Mouse (Mus musculus): ENCODE results near the gene Akip1.

The Akip1 gene

DNA sequence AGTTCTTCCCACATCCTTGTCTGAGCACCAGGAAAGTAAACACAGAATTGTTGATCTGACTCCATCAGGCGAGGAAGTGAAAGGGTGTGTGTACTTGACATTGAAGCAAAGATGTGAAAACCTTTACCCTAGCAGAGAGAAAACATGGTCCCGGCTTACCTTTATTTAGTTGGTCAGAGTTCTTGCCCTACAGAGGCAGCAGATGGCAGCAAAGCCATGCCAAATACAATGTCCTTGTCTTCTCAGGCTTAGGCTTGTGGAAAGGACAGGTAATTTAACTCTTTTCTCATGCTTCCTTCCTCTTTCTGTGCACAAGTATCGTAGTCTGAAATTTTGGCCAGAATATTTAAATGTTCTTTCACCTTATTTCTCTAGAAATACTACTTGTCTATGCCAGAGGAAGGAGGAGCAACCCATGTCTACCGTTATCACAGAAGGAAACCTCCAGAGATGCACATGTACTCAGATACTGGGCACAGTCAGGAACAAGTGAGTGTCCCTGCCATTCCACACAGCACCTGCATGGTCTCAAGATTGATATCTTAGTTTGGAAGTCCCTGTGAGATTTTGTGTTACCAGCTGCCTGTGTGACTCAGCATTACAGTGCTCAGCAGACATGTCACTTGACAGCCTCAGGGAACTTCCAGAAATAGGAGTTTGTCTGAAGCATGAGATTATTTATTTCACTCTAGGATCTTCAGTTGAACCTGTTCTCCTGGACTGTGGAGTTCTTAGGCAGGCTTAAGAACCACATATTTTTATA lies 3.7 kb downstream of the Akip1 start:
- DNase-seq, result peak; percentile 66

DNA sequence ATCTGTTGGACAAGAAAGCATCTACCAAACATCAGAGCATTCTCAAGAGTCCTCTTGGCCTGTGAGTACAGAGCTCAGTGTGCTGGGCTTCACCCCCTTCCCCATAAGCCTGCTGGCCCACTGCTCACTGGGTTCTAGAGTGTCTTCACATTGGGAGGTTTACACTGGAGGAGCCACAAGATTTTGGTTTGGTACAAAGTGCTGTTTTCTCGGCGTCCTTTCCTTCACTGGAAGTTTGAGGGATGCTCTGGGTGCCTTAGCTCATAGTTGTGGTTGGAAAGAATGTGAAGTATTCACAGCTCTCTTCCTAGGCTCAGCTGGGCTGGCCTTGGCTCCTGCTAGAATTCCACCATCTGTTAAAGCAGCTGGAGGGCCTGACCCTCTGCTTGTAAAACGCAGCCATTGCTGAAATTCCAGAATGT lies 5.5 kb downstream of the Akip1 start:
- no peak for DNase-seq

DNA sequence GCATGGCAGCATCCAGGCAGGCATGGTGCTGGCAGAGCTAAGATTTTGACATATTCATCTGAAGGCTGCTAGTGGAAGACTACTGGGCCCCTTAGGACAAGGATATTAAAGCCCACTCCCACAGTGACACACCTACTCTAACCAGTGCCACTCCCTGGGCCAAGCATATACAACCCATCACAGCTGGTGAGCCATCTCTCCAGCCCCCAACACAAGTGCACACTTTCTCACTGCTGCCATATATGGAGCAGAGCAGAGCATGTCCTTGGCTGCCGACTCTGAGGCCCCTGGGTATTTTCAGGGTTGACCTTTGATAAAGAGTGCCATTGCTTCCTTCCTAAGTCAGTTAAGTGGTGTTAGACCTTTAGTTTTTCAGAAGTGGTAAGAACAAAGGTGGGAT lies 6.6 kb downstream of the Akip1 start:
- no peak for DNase-seq

DNA sequence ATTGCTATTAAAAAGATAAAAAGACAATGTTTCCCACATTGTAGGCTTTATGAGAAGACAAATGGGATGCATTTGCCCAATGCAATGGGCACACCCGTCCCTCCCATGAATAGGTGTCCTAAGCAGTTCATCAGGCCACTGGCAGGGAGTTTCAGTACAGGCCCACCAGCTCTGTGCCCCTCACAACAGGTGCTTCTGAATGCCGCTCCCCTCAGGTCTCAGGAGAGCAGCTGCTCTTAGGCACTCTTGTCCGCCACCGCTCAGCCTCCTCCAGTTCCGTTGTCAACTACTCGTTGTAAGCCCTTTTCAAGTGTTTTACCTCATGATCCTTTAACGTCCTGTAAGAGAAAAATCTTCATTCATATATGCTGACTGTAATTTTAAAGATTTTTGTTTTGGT lies 8.7 kb downstream of the Akip1 start:
- no peak for DNase-seq

GRCm38 (mm10) chr7:109713434-109713982 lies 10.0 kb downstream of the Akip1 start:
- DNase-seq, result no peak

GRCm38 (mm10) chr7:109719286-109719685 lies 15.8 kb downstream of the Akip1 start:
- DNase-seq, result peak; percentile 25

- DNase-seq, result peak; percentile 49
Measured at GRCm38 (mm10) chr7:109722618-109723017, 19.1 kb downstream of the Akip1 start.

- no peak for DNase-seq
Measured at GRCm38 (mm10) chr7:109723114-109723513, 19.6 kb downstream of the Akip1 start.

- DNase-seq, result no peak
Measured at GRCm38 (mm10) chr7:109723697-109724096, 20.2 kb downstream of the Akip1 start, which contains the start of gene BC051019. Gene BC051019 (minus strand): TSS chr7:109723850.

- DNase-seq, result no peak
Measured at GRCm38 (mm10) chr7:109731626-109732025, 28.1 kb downstream of the Akip1 start, which contains the start of gene Ascl3. Gene Ascl3 (minus strand): TSS chr7:109731726.

- no peak for DNase-seq
Measured at GRCm38 (mm10) chr7:109734806-109735205, 31.3 kb downstream of the Akip1 start.

DNA sequence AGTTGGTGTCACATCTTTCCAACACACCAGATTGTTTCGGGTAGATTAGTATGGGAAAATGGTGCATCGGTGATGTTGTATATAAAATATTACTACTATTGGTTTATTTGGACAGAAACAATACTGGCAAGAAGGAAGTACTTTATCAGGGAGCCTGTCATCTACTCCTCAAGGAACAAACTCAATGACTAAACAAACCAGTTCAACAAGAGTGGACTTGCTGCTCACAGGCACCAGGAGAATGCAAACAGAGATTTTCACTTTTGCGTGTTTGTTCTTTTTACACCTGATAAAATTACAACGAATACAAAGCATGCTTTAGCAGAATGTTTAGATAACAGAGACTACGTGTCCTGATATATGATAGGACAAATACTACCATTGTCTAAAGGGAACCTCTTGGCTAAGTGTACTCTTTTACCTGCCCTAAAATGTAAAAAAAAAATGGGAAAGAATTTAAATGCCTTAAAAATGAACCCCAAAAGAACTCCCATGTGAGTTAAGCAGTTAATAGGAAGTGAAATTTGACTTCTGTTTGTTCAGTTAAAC lies 36.4 kb downstream of the Akip1 start:
- no peak for DNase-seq

DNA sequence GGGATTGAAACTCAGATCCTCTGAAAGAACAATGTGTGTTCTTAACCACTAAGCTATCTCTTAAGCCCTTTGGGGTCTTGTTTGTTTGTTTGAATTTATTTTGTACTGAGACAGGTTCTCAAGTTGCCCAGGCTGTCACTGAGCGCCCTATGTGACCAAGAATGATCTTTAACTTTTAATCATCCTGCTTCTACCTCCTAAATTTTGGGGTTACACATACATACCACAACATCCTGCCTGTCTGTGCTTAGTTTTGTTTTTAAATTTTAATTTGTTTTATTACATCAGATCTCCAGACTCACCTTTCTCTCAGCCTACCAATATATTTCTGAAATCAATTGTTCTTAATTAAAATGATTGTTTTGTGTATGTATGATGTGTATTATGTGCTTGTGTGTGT lies 37.6 kb downstream of the Akip1 start:
- no peak for DNase-seq

GRCm38 (mm10) chr7:109741703-109742102 lies 38.2 kb downstream of the Akip1 start:
- no peak for DNase-seq

DNA sequence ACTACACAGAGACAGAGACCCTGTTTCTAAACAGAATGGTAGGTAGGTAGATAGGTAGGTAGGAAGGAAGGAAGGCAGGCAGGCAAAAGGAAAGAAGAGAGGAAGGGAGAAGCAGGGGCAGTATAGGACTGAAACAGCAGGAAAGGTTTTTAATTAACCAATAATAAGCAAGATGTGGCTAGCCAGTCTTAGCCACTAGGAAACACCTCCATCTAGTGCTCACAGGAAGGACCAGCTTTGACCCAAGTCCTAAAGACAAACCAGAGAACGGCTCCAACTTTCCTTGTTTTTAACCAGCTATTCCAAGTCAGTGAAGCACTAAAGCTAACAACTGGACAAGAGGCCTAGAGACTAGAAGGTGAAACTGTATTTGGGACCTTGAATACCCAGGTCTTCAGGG lies 44.3 kb downstream of the Akip1 start:
- DNase-seq, result no peak

DNA sequence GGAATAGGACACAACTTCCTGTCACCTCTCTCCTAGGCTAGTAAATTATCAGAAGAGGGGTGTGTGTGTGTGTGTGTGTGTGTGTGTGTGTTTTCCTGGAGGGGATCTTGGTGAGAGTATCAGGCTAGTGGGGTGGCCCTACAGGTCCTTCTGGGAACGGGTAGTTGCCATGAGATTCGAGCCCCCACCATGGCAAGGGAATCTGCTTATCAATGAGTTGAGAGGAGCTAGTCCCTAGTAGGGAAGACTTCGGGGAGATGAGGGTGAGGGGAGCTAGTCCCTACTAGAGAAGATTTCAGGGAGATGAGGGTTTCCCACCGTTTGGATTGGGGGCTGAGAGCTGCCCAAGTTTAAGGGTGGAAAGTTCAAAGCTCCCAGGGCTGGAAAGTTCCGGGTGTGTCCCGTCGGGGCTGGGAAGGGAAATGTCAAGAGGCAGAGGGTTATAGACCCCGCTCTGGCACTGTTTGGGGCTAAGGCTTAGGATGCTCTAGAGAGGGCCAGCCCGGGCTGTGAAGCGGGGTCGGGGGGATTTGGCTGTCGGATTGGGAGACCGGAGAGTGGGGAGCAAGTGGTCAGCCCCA lies 48.0 kb downstream of the Akip1 start:
- DNase-seq, result no peak

DNA sequence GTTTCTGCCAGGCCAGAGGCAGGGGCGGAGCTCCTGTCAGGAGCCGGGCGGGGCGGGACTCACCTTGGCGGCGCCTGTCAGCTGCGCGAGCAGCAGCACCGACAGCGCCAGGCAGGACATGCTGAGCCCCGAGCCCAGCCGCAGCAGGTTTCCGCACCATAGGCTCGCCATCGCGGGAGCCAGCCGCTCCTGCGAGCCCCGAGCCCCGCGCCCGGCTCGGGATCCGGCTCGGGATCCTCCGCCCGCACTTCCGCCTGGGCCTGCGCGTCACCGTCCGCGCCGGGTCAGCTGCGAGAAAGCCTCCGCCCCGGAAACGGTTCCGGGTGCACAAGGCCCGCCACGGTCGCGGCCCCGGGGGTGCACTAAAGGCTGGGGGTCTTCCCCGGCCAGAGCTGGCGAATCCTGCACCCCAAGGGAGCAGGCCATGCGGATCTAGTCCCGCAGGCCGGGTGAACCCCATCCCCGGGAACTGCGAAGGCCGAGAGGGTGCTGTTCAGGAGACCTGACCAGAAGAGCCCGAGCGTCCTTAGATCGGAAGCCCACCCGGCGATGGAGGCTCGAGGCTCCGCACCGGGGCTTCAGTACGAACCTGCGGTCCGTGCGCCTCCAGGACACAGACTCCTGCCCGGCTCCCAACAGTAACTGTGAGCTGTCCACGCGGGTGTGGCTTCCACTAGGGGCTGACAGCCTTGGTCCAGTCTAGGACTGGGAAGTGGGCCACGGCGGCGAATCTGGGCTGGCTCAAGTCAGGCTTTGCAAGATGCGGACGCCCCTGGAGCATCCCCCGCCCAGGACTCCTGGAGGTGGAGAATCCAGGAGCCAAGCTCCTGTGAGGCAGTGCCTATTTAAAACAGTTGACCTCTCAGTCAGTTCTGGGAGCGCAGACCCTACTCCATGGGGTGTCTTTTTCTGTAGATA lies 48.8 kb downstream of the Akip1 start, which contains the start of gene Tmem9b:
Gene Tmem9b (minus strand): TSS at position 868 of the 918 bp plus-strand sequence.
- DNase-seq, result peak; percentile 87

- DNase-seq, result no peak
Measured at GRCm38 (mm10) chr7:109754034-109754433, 50.5 kb downstream of the Akip1 start.

GRCm38 (mm10) chr7:109756291-109756690 lies 52.8 kb downstream of the Akip1 start:
- no peak for DNase-seq

Measured in thymus, postnatal 4 days (tissue).